19 mouse cellular contexts compared by ENCODE assay signal in the genomic region with DNA sequence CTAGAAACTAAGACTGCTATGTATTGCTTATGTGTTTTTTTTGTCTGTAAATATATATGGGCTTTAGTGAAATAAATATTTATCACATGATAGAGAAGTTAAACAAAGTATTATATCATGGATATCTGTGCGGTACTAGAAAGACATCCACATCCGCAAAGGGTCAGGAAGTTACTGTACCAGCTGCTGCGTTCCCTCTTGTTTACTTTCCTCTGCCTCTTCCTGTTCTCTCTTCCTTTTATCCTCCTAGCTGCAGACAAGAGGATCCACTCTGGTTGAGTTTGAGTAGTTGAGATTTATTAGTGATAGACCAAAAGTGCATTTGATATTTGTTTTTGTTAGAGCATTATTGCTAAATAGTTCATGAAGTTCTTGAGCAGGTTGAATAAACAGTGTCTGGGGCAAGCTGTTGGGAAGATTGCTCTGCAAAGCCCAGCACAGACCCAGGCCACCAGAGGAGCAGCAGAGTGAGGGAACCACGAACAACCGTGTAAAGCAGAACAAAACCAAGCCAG.
"Had no signal": no experiment of that assay in that cellular context is flagged by ENCODE, and none has a peak within 500 bp of the region (broad histone marks: within the 10 kb centered on the region; RNA-seq: fewer than 3 reads in every experiment).

No protein-coding gene starts in this region.

- H3K4me1 ChIP-seq: hindbrain, embryonic 13.5 days; liver, embryonic 12.5 days; midbrain, embryonic 10.5 days; midbrain, embryonic 13.5 days; stomach, embryonic 15.5 days had no signal

- H3K4me2 ChIP-seq: hindbrain, embryonic 13.5 days; kidney, embryonic 15.5 days; liver, embryonic 12.5 days; liver, embryonic 15.5 days; midbrain, embryonic 13.5 days; neural tube, embryonic 13.5 days; stomach, embryonic 15.5 days had no signal

- H3K27ac ChIP-seq: hindbrain, embryonic 13.5 days; kidney, embryonic 15.5 days; left cerebral cortex, adult 2 months; liver, embryonic 12.5 days; liver, embryonic 15.5 days; midbrain, embryonic 10.5 days; midbrain, embryonic 13.5 days; neural tube, embryonic 13.5 days; stomach, embryonic 15.5 days had no signal

- H3K9me3 ChIP-seq: hindbrain, embryonic 13.5 days; kidney, embryonic 15.5 days; liver, embryonic 12.5 days; liver, embryonic 15.5 days; midbrain, embryonic 10.5 days; midbrain, embryonic 13.5 days; neural tube, embryonic 13.5 days; stomach, embryonic 15.5 days had no signal

- H3K4me3 ChIP-seq: hindbrain, embryonic 13.5 days; kidney, embryonic 15.5 days; left cerebral cortex, adult 2 months; liver, embryonic 12.5 days; liver, embryonic 15.5 days; megakaryocyte, embryonic 14.5 days; midbrain, embryonic 10.5 days; midbrain, embryonic 13.5 days; myocyte; neural tube, embryonic 13.5 days; stomach, embryonic 15.5 days had no signal

- H3K27me3 ChIP-seq: hindbrain, embryonic 13.5 days; kidney, embryonic 15.5 days; liver, embryonic 12.5 days; liver, embryonic 15.5 days; megakaryocyte, embryonic 14.5 days; midbrain, embryonic 13.5 days; neural tube, embryonic 13.5 days; stomach, embryonic 15.5 days had no signal

- H3K9ac ChIP-seq: hindbrain, embryonic 13.5 days; kidney, embryonic 15.5 days; liver, embryonic 12.5 days; liver, embryonic 15.5 days; midbrain, embryonic 13.5 days; neural tube, embryonic 13.5 days; stomach, embryonic 15.5 days had no signal

- ATAC-seq: hindbrain, embryonic 16.5 days; liver, embryonic 12.5 days had no signal

- H3K36me3 ChIP-seq: hindbrain, embryonic 13.5 days; kidney, embryonic 15.5 days; liver, embryonic 12.5 days; liver, embryonic 15.5 days; midbrain, embryonic 10.5 days; midbrain, embryonic 13.5 days; neural tube, embryonic 13.5 days; stomach, embryonic 15.5 days had no signal

- DNase-seq: kidney, adult 11 months; layer of hippocampus, postnatal 36 days; lung, adult 2 months; retina, postnatal 1 day; right cerebral cortex, postnatal 25 days; spleen, adult 18-20 months; thymus, postnatal 36 days had no signal
